Mouse (Mus musculus) megakaryocyte-erythroid progenitor cell, adult 5-6 weeks (primary cell): ENCODE measurements around the gene Mcidas. TPM values are rescaled to one million over a fixed set of nuclear protein-coding genes. Genes with fewer than 3 reads are reported as not detected.

ENCODE experiments used
- total RNA-seq, 2 experiments: library from RNA; stranded (forward) in 1 of 2; stranded (reverse) in 1 of 2; fragments of 200-1000, 215-1000 nt in 1 of 2; fragments of >200 nt in 1 of 2; fragmentation: Nextera tagmentation in 1 of 2; gene quantifications; 2 replicates each; pipeline ENCODE4 v1.2.3; 2014 to 2017

The Mcidas gene
- total RNA-seq, 2 experiments from 2014 or later: not detected

Other genes starting within 250 kb of the Mcidas start
- 9.7 and 17.3 TPM in 2 replicates for gene Plpp1, start 193.1 kb upstream of the Mcidas start, total RNA-seq (2014; fragmentation: Nextera tagmentation)
- 8.3 and 19.3 TPM in 2 replicates for gene Plpp1, start 193.1 kb upstream of the Mcidas start, total RNA-seq (2017)
- 81.8 and 86.2 TPM in 2 replicates for gene Mtrex, start 66.4 kb upstream of the Mcidas start, total RNA-seq (2014; fragmentation: Nextera tagmentation)
- gene Mtrex, start 66.4 kb upstream of the Mcidas start, total RNA-seq (2017): 109 and 113 TPM in 2 replicates
- 23.1 and 26.3 TPM in 2 replicates for gene Dhx29, start 66.4 kb upstream of the Mcidas start, total RNA-seq (2014; fragmentation: Nextera tagmentation)
- 34.5 and 39.3 TPM in 2 replicates for gene Dhx29, start 66.4 kb upstream of the Mcidas start, total RNA-seq (2017)
- not detected in 2 replicates for gene Ccno, start 6.0 kb upstream of the Mcidas start, total RNA-seq (2014; fragmentation: Nextera tagmentation)
- 3.2 TPM in 1 of 2 replicates, not detected in the other for gene Ccno, start 6.0 kb upstream of the Mcidas start, total RNA-seq (2017)
- gene Cdc20b, start 41.3 kb downstream of the Mcidas start, total RNA-seq (2014; fragmentation: Nextera tagmentation): not detected in 2 replicates
- gene Cdc20b, start 41.3 kb downstream of the Mcidas start, total RNA-seq (2017): not detected in 2 replicates
- gene Gpx8, start 52.6 kb downstream of the Mcidas start, total RNA-seq (2014; fragmentation: Nextera tagmentation): not detected in 2 replicates
- gene Gpx8, start 52.6 kb downstream of the Mcidas start, total RNA-seq (2017): not detected in 2 replicates
- 1.2 and 8.1 TPM in 2 replicates for gene Gzma, start 107.1 kb downstream of the Mcidas start, total RNA-seq (2014; fragmentation: Nextera tagmentation)
- 42.0 TPM in 1 of 2 replicates, not detected in the other for gene Gzma, start 107.1 kb downstream of the Mcidas start, total RNA-seq (2017)
- gene Esm1, start 215.8 kb downstream of the Mcidas start, total RNA-seq (2014; fragmentation: Nextera tagmentation): not detected in 2 replicates
- gene Esm1, start 215.8 kb downstream of the Mcidas start, total RNA-seq (2017): 0.53 TPM in 1 of 2 replicates, not detected in the other
- not detected in 2 replicates for gene Gzmk, start 232.1 kb downstream of the Mcidas start, total RNA-seq (2014; fragmentation: Nextera tagmentation)
- not detected in 2 replicates for gene Gzmk, start 232.1 kb downstream of the Mcidas start, total RNA-seq (2017)